Mouse (Mus musculus) hindbrain, embryonic 10.5 days (tissue): ENCODE results near the gene Sema3a. TPM values are rescaled to one million over a fixed set of nuclear protein-coding genes. Genes with fewer than 3 reads are reported as not detected.
"Not testable (repeated sequence)": the region's sequence is repeated elsewhere in the genome, so short reads cannot be mapped to it uniquely, and the experiment has no call there.

Source experiments
- DNase-seq: peaks from one replicate; pipeline ENCODE4 v3.0.0-alpha.2; 2017; ENCODE audit warnings: low spot score
- H3K27ac ChIP-seq: fragments of 300-500 bp; sonication (generic); 2 replicates; pipeline ENCODE4 v1.5.1; 2016; ENCODE audit warnings: mild to moderate bottlenecking, moderate library complexity
- H3K27me3 ChIP-seq: fragments of 300-500 bp; sonication (generic); 2 replicates; pipeline ENCODE4 v1.6.1; 2016; ENCODE audit warnings: mild to moderate bottlenecking; ENCODE audit not compliant: poor library complexity, insufficient read depth, severe bottlenecking
- H3K36me3 ChIP-seq: fragments of 300-500 bp; sonication (generic); 2 replicates; pipeline ENCODE4 v1.6.1; 2016; ENCODE audit warnings: mild to moderate bottlenecking, moderate library complexity
- H3K4me1 ChIP-seq: fragments of 300-500 bp; sonication (generic); replicated peaks from 2 replicates; pipeline ENCODE4 v1.6.1; 2016; ENCODE audit warnings: mild to moderate bottlenecking
- H3K4me3 ChIP-seq: fragments of 300-500 bp; sonication (generic); 2 replicates; pipeline ENCODE4 v1.5.1; 2016; ENCODE audit warnings: mild to moderate bottlenecking, moderate library complexity
- H3K9me3 ChIP-seq: fragments of 300-500 bp; sonication (generic); 2 replicates; pipeline ENCODE4 v1.6.1; 2016; ENCODE audit warnings: mild to moderate bottlenecking, moderate library complexity
- WGBS: fragments of 180-500 bp; shearing (Covaris S2); methylation state at CpG from one replicate; pipeline ENCODE4 v1.1.7; 2016; 5-methylcytosine and 5-hydroxymethylcytosine counted together
- polyA plus RNA-seq: library from polyadenylated mRNA; unstranded; fragments of >200 nt; fragmentation: Nextera tagmentation; extraction: Ambion mirVana; gene quantifications from 2 replicates; pipeline ENCODE4 v1.2.1, GENCODE M21; 2016

Sema3a gene
- polyA plus RNA-seq, 1 experiment from 2014 or later, result 15.6 TPM

- DNase-seq, result no peak
- 87% methylated on average over 5 of the region's 5 CpGs for WGBS
- Histone ChIP-seq H3K9me3 (0 out of 2 replicates have a peak, but pooled peaks cover 6% of the 10 kb centered on the region), H3K4me1 (peaks cover 21% of the 10 kb centered on the region), H3K36me3 (no peaks in the 10 kb centered on the region), H3K4me3 (no peak overlapping the region), H3K27ac (no peak overlapping the region), H3K27me3 (peaks cover 16% of the 10 kb centered on the region; the same call in 1 of the 2 replicates)
Observed at GRCm38 (mm10) chr5:13549080-13549479, 423.9 kb downstream of the Sema3a start.

DNA sequence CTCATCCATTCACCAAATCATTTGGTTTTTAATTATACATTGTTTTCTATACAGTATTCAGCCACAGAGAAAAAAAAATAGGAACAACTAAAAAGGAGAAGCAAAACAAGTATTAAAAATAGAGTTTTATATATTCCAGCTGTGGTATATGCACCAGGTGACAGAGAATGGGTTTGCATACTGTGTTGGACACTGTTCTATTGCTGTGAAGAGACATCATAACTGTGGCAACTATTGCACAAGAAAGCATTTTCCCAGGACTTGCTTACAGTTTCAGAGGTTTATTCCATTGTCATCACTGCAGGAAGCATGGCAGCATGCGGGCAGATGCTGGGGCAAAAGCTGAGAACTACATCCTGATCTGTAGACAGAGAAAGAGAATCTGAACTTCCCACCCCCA, 425.7 kb downstream of the Sema3a start:
- WGBS, result 88% methylated on average over 1 of the region's 1 CpGs
- H3K4me3 ChIP-seq, result no peak overlapping the region
- peaks cover 21% of the 10 kb centered on the region for H3K4me1 ChIP-seq
- 0 out of 2 replicates have a peak, but pooled peaks cover 6% of the 10 kb centered on the region for H3K9me3 ChIP-seq
- H3K27me3 ChIP-seq, result peaks cover 20% of the 10 kb centered on the region
- no peak overlapping the region for H3K27ac ChIP-seq
- H3K36me3 ChIP-seq, result no peaks in the 10 kb centered on the region
- no peak for DNase-seq

GRCm38 (mm10) chr5:13557257-13557656, 432.0 kb downstream of the Sema3a start:
- no peak overlapping the region for H3K27ac ChIP-seq
- H3K27me3 ChIP-seq, result peaks cover 16% of the 10 kb centered on the region
- no peak overlapping the region for H3K4me3 ChIP-seq
- DNase-seq, result no peak
- H3K36me3 ChIP-seq, result no peaks in the 10 kb centered on the region
- H3K9me3 ChIP-seq, result no peaks in the 10 kb centered on the region
- WGBS, result 32% methylated on average over 4 of the region's 4 CpGs
- no peaks in the 10 kb centered on the region for H3K4me1 ChIP-seq

DNA sequence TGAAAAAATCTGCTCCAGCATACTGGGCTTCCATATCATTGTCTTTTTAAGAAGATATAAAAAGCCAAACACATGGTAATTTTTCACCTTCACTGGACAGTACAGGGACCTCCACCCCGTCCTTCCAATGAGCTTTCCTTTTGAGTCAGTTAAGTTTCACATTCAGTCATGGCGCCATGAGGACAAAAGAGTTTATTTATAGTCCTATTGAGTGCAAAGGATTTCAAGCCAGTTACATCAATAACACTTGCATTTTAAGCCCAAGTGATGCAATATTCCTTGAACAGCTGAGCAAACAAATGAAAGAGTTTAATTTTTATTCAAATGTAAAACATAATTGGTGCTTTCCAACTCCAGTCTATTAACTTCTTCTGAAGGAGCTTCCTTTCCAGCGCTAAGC, 448.7 kb downstream of the Sema3a start:
- Histone ChIP-seq H3K36me3 (0 out of 2 replicates have a peak, but pooled peaks cover 6% of the 10 kb centered on the region), H3K27me3 (no peaks in the 10 kb centered on the region), H3K4me1 (0 out of 2 replicates have a peak, but pooled peaks cover 3% of the 10 kb centered on the region), H3K27ac (no peak overlapping the region), H3K4me3 (no peak overlapping the region), H3K9me3 (no peaks in the 10 kb centered on the region)
- DNase-seq, result no peak
- WGBS, result 80% methylated on average over 3 of the region's 3 CpGs

DNA sequence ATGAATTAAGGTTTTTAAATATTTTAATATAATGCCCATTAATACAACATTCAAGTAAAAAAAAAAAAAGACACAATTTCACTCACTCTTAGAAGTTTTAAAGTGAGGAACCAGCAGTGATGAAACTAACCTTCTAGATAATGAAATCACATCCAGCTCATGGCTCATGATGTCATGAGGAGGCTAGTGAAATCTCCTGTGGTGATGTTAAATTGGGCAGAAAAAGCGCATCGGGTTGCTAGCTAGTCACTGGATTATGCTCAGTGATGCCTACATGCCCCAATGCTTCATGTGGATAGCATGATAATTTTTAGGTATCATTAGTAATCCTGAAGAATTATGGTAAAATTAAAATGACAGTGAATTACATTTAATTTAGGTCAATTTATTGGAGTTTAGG, 453.9 kb downstream of the Sema3a start:
- WGBS, result 63% methylated on average over 2 of the region's 2 CpGs
- no peaks in the 10 kb centered on the region for H3K9me3 ChIP-seq
- no peak for DNase-seq

DNA sequence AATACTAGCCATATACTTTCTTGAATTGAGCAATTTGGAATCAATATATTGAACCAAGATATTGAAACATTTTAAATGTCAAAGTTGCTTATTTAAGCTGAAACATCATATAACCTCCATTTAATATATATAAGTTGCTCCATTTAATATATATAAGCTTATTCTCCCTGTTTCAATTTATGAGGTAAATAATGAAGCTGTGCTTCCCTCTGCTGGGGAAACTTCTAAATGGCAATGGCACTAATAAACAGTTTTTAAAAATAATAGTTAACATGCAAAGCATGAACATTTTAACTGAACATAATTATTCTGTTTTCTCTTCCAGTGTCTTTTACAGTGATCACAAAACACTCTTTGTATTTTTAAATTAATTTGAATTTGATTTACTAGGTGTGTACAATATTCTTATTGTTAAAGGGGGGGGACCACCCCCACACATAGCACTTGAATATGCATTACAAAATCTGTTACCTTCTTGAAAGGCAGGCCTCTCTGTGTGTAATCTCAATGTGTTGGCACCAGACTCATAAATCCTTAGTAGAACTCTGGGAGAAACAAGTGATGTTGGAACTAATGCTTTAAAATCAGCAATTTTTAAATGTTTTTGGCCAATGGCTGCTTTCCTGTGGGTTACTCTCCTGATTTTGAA, 460.5 kb downstream of the Sema3a start:
- no peak overlapping the region for H3K4me3 ChIP-seq
- no peaks in the 10 kb centered on the region for H3K27me3 ChIP-seq
- no peaks in the 10 kb centered on the region for H3K4me1 ChIP-seq
- H3K27ac ChIP-seq, result no peak overlapping the region
- H3K36me3 ChIP-seq, result no peaks in the 10 kb centered on the region
- DNase-seq, result no peak
- H3K9me3 ChIP-seq, result no peaks in the 10 kb centered on the region

More for the DNA sequence above, 453.9 kb downstream of the Sema3a start:
- Histone ChIP-seq H3K27me3 (no peaks in the 10 kb centered on the region), H3K4me1 (0 out of 2 replicates have a peak, but pooled peaks cover 3% of the 10 kb centered on the region), H3K36me3 (no peaks in the 10 kb centered on the region), H3K4me3 (no peak overlapping the region), H3K27ac (no peak overlapping the region)

GRCm38 (mm10) chr5:13594422-13594821, 469.2 kb downstream of the Sema3a start:
- H3K9me3 ChIP-seq, result no peaks in the 10 kb centered on the region
- H3K4me1 ChIP-seq, result no peaks in the 10 kb centered on the region
- 91% methylated on average over 2 of the region's 2 CpGs for WGBS
- DNase-seq, result no peak
- no peak overlapping the region for H3K4me3 ChIP-seq
- no peaks in the 10 kb centered on the region for H3K27me3 ChIP-seq
- no peak overlapping the region for H3K27ac ChIP-seq
- no peaks in the 10 kb centered on the region for H3K36me3 ChIP-seq

- no peaks in the 10 kb centered on the region for H3K9me3 ChIP-seq
- no peak overlapping the region for H3K4me3 ChIP-seq
- DNase-seq, result no peak
- no peaks in the 10 kb centered on the region for H3K36me3 ChIP-seq
- no peaks in the 10 kb centered on the region for H3K27me3 ChIP-seq
- H3K4me1 ChIP-seq, result no peaks in the 10 kb centered on the region
- no peak overlapping the region for H3K27ac ChIP-seq
- 75% methylated on average over 1 of the region's 1 CpGs for WGBS
Observed at GRCm38 (mm10) chr5:13611631-13612030, 486.4 kb downstream of the Sema3a start.

GRCm38 (mm10) chr5:13612088-13612487, 486.9 kb downstream of the Sema3a start:
- Histone ChIP-seq H3K9me3 (no peaks in the 10 kb centered on the region), H3K36me3 (no peaks in the 10 kb centered on the region), H3K27ac (no peak overlapping the region), H3K27me3 (no peaks in the 10 kb centered on the region), H3K4me1 (no peaks in the 10 kb centered on the region), H3K4me3 (no peak overlapping the region)
- 71% methylated on average over 2 of the region's 2 CpGs for WGBS
- no peak for DNase-seq

- H3K4me1 ChIP-seq, H3K36me3 ChIP-seq, H3K4me3 ChIP-seq, H3K27ac ChIP-seq, DNase-seq, H3K27me3 ChIP-seq, H3K9me3 ChIP-seq: not testable (repeated sequence)
- 82% methylated on average over 7 of the region's 7 CpGs for WGBS
Observed at GRCm38 (mm10) chr5:13614575-13614974, 489.4 kb downstream of the Sema3a start.

GRCm38 (mm10) chr5:13615907-13616306, 490.7 kb downstream of the Sema3a start:
- no peak overlapping the region for H3K4me3 ChIP-seq
- no peaks in the 10 kb centered on the region for H3K9me3 ChIP-seq
- no peak for DNase-seq
- WGBS, result 92% methylated on average over 2 of the region's 2 CpGs
- no peaks in the 10 kb centered on the region for H3K27me3 ChIP-seq
- no peak overlapping the region for H3K27ac ChIP-seq
- H3K4me1 ChIP-seq, result no peaks in the 10 kb centered on the region
- H3K36me3 ChIP-seq, result no peaks in the 10 kb centered on the region

GRCm38 (mm10) chr5:13622578-13622977, 497.4 kb downstream of the Sema3a start:
- Histone ChIP-seq H3K4me3 (no peak overlapping the region), H3K9me3 (no peaks in the 10 kb centered on the region), H3K36me3 (no peaks in the 10 kb centered on the region), H3K27ac (no peak overlapping the region), H3K27me3 (peaks cover 19% of the 10 kb centered on the region), H3K4me1 (peaks cover 28% of the 10 kb centered on the region)
- WGBS, result 66% methylated on average over 7 of the region's 7 CpGs
- no peak for DNase-seq

- peaks cover 39% of the 10 kb centered on the region for H3K4me1 ChIP-seq
- H3K27ac ChIP-seq, result no peak overlapping the region
- 16% methylated on average over 5 of the region's 5 CpGs for WGBS
- peak; percentile 37 for DNase-seq
- H3K9me3 ChIP-seq, result no peaks in the 10 kb centered on the region
- peaks cover 26% of the 10 kb centered on the region for H3K27me3 ChIP-seq
- H3K4me3 ChIP-seq, result no peak overlapping the region
- no peaks in the 10 kb centered on the region for H3K36me3 ChIP-seq
Observed at GRCm38 (mm10) chr5:13624754-13625153, 499.5 kb downstream of the Sema3a start.

- H3K27me3 ChIP-seq, result peaks cover 26% of the 10 kb centered on the region
- H3K27ac ChIP-seq, result no peak overlapping the region
- H3K9me3 ChIP-seq, result no peaks in the 10 kb centered on the region
- WGBS, result 75% methylated on average over 5 of the region's 5 CpGs
- no peak for DNase-seq
- H3K4me1 ChIP-seq, result peaks cover 43% of the 10 kb centered on the region
- H3K36me3 ChIP-seq, result no peaks in the 10 kb centered on the region
- no peak overlapping the region for H3K4me3 ChIP-seq
Observed at GRCm38 (mm10) chr5:13626093-13626492, 500.9 kb downstream of the Sema3a start.
